Mouse (Mus musculus) Patski (cell line): ENCODE data around the gene Dpf2. TPM values are rescaled to one million over a fixed set of nuclear protein-coding genes. Genes with fewer than 3 reads are reported as not detected.

Source experiments
- ATAC-seq: fragments of 100-300 bp; one replicate; pipeline ENCODE4 v1.8.0; 2021
- CTCF ChIA-PET: fragments of 350-600 bp; sonication (Branson Sonifier 250); formaldehyde crosslinking; loops from one replicate; lab custom pipeline; 2022; ENCODE audit warnings: inconsistent platforms; lab: Charles Lee
- POLR2A ChIA-PET: fragments of 350-600 bp; sonication (Branson Sonifier 250); formaldehyde crosslinking; loops from one replicate; lab custom pipeline; 2022; ENCODE audit warnings: antibody characterized with exemption, inconsistent platforms; lab: Charles Lee
- DNase-seq: peaks from one replicate; pipeline ENCODE4 v3.0.0-alpha.2; 2011; ENCODE audit warnings: low read depth, low spot score
- H3K27me3 ChIP-seq: fragments of 371-371 bp; one replicate; pipeline ENCODE4 v1.5.1; 2021
- CTCF ChIP-seq: fragments of 100-300 bp; IDR thresholded peaks from one replicate; pipeline ENCODE4 v1.5.1; 2021
- in situ Hi-C: fragments of 300-500 bp; cut with MboI; formaldehyde crosslinking; loops from 3 replicates; pipeline ENCODE4 v1.11.1; 2018; ENCODE audit warnings: low pct_unique_long_range_greater_than_20kb, mixed read lengths
- polyA plus RNA-seq: library from polyadenylated mRNA; unstranded; gene quantifications from one replicate; pipeline ENCODE4 v1.2.3, GENCODE M21; 2021

The Dpf2 gene
- polyA plus RNA-seq, 1 experiment from 2014 or later: 94.5 TPM

- ATAC-seq (no peak), DNase-seq (no peak)
- ChIA-PET CTCF (interaction anchor here (0.7 kb wide), 1 partner anchor 27 kb away, joined by 3 read pairs; no protein-coding TSS in a partner anchor), POLR2A (no interaction called here)
- in situ Hi-C loops: no loop called here
- no peaks in the 10 kb centered on the region for H3K27me3 ChIP-seq
- no peak for TF ChIP-seq CTCF
These were observed 38.8 kb upstream of the Dpf2 start for GRCm38 (mm10) chr19:5951631-5952030.

DNA sequence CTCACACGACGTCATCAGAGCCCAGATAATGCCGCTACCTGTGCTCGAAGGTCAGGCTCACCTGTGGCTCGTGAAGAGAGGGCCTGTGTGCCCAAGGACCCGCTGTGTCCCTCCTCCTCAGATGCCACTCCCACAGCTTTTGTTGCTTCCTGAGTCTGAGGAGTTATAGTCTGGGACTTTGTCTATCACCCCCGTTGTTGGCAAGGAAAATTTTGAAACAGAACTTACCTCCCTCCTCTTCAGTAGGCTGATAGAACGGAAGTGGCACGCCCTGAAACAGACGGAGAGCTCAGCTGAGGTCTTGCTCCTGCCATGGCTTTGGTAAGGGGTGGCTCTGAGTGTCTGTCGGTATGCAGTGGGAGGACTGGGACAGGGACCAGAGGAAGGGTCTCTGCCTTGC, 37.4 kb upstream of the Dpf2 start:
- CTCF ChIA-PET: interaction anchor here (1.5 kb wide), 1 partner anchor 25 kb away, joined by 7 read pairs; the partner anchor contains the start of gene Cdc42ep2
- POLR2A ChIA-PET: interaction anchor here (0.9 kb wide), 1 partner anchor 24 kb away, joined by 3 read pairs; no protein-coding TSS in a partner anchor
- in situ Hi-C loops: no loop called here
- no peak for DNase-seq
- no peak for TF ChIP-seq CTCF
- ATAC-seq: no peak
- H3K27me3 ChIP-seq: no peaks in the 10 kb centered on the region

DNA sequence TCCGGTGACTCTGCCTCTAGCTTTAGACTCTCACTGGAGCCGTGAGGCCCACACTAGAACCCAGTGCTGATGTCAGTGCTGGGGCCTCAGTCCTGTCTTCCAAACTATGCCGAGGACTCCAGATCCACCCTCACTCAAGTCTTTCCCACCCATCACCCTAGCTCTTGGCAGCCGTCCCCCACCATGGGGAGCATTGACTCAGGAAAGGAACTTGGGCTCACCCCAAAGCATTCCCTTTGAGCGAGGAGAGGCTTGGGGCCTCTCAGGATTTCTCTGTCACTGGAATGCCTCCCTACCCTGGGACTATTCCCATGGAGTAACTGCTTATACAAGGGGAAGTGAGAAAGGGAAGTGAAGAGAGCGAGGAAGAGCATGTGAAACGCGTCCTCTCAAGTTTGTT, 33.1 kb upstream of the Dpf2 start:
- DNase-seq (no peak), ATAC-seq (no peak)
- in situ Hi-C loops: no loop called here
- ChIA-PET POLR2A (no interaction called here), CTCF (interaction anchor here (0.7 to 1.7 kb wide), 2 partner anchors 10 to 22 kb away, joined by 3 to 11 read pairs; no protein-coding TSS in a partner anchor)
- no peaks in the 10 kb centered on the region for H3K27me3 ChIP-seq
- TF ChIP-seq CTCF: no peak

DNA sequence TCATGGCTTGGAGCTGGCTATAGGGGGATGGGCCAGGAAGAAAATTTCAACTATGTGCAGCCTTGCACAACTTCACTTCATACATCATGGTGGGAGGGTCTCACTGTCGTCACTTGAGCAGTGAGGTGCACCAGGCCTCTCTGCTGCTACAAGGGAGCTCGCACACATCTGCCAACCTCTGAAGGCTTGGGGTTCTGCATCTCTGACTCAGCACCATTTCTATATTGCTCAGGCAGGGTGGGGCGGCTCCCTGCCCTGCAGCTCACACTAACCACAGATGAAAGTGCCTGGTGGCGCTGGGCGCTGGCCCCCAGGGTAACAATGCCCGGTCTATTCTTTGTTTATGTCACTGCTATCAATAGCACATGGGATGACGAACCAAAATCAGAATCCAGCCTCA, 32.2 kb upstream of the Dpf2 start:
- ATAC-seq (peak; percentile 45), DNase-seq (no peak)
- TF ChIP-seq CTCF: no peak
- in situ Hi-C loops: no loop called here
- POLR2A ChIA-PET: interaction anchor here (1.2 kb wide), 1 partner anchor 22 kb away, joined by 4 read pairs; no protein-coding TSS in a partner anchor
- H3K27me3 ChIP-seq: no peaks in the 10 kb centered on the region
- CTCF ChIA-PET: interaction anchor here (0.7 to 1.7 kb wide), 3 partner anchors 10 to 21 kb away, joined by 3 to 11 read pairs (median 4); no protein-coding TSS in a partner anchor

- CTCF ChIA-PET: interaction anchor here (1.5 to 1.7 kb wide), 3 partner anchors 11 to 20 kb away, joined by 4 to 11 read pairs (median 4); no protein-coding TSS in a partner anchor
- POLR2A ChIA-PET: interaction anchor here (1.2 kb wide), 1 partner anchor 21 kb away, joined by 4 read pairs; no protein-coding TSS in a partner anchor
- DNase-seq (no peak), ATAC-seq (no peak)
- in situ Hi-C loops: no loop called here
- no peaks in the 10 kb centered on the region for H3K27me3 ChIP-seq
- TF ChIP-seq CTCF: no peak
These were observed 31.3 kb upstream of the Dpf2 start for GRCm38 (mm10) chr19:5944145-5944544.

DNA sequence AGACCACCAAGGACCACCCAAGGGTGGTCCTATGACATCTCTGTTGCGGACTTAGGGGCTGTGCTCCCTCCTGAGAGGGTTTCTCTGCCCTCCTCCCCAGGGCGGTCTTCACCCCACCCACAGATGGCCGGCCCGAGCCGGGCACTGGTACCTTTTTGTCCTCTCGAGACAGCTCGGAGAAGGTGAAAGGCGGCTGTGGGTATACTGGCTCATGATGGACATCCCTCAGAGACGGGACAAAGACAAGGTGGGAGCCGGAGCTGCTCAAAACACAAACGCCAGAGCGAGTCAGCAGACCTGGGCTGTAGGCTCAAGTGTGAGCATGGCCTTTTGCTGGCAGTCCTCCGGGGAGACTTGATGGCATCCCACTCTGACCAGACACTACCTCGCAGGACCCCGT, 30.6 kb upstream of the Dpf2 start:
- ChIA-PET CTCF (interaction anchor here (1.3 to 1.6 kb wide), 2 partner anchors 14 to 19 kb away, joined by 4 read pairs; no protein-coding TSS in a partner anchor), POLR2A (no interaction called here)
- TF ChIP-seq CTCF: no peak
- in situ Hi-C loops: no loop called here
- ATAC-seq (no peak), DNase-seq (no peak)
- no peaks in the 10 kb centered on the region for H3K27me3 ChIP-seq

- in situ Hi-C loops: no loop called here
- ChIA-PET CTCF (interaction anchor here (1.3 to 1.7 kb wide), 2 partner anchors 13 to 156 kb away, joined by 4 to 6 read pairs; no protein-coding TSS in a partner anchor), POLR2A (no interaction called here)
- no peaks in the 10 kb centered on the region for H3K27me3 ChIP-seq
- no peak for ATAC-seq
- TF ChIP-seq CTCF: no peak
- no peak for DNase-seq
These were observed 29.8 kb upstream of the Dpf2 start for GRCm38 (mm10) chr19:5942581-5942980.

DNA sequence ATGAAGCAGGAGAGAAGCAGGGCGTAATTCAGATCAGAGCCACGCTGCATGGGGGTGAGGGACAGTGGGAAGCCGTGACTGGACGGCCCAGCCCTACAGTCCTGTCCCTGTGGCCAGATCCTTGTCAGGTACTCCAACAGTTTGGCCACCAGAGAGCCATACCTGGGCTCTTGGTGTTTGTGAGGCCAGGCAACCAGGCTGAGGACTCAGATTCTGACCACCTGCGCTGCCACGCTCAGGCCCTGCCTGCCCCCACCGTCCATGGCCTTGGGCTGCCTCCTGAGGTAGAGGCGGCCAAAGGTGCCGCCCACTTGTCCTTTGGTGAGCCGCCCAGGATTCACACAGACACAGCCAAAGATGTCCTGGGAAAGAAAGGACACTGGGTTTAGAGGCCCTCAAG, 27.8 kb upstream of the Dpf2 start:
- POLR2A ChIA-PET: no interaction called here
- CTCF ChIA-PET: interaction anchor here (0.9 kb wide), 1 partner anchor 14 kb away, joined by 4 read pairs; no protein-coding TSS in a partner anchor
- no peaks in the 10 kb centered on the region for H3K27me3 ChIP-seq
- no peak for TF ChIP-seq CTCF
- in situ Hi-C loops: no loop called here
- no peak for DNase-seq
- no peak for ATAC-seq

DNA sequence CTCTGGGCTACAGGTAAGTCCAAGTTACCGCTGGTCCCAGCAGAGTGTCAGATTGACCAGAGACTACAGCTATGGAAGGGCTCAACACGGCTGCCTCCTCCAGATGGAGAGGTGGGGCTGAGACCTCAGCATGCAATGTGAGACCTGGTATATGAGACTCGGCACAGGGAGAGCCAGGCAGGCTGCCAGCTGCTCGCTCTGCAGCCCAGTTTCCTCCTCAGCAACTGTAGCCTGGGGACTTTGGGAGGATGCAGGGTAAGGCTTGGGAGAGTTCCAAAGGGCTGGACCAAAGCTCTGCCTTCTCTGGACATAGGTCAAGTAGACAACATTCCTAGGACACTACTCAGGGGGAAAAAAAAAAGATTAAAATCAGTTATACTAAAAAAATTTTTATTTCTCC, 27.4 kb upstream of the Dpf2 start:
- H3K27me3 ChIP-seq: no peaks in the 10 kb centered on the region
- DNase-seq: no peak
- CTCF ChIA-PET: interaction anchor here (0.7 to 1.0 kb wide), 3 partner anchors 10 to 16 kb away, joined by 3 to 4 read pairs (median 4); no protein-coding TSS in a partner anchor
- POLR2A ChIA-PET: interaction anchor here (1.0 kb wide), 1 partner anchor 11 kb away, joined by 3 read pairs; no protein-coding TSS in a partner anchor
- in situ Hi-C loops: no loop called here
- ATAC-seq: peak; percentile 18
- TF ChIP-seq CTCF: no peak

DNA sequence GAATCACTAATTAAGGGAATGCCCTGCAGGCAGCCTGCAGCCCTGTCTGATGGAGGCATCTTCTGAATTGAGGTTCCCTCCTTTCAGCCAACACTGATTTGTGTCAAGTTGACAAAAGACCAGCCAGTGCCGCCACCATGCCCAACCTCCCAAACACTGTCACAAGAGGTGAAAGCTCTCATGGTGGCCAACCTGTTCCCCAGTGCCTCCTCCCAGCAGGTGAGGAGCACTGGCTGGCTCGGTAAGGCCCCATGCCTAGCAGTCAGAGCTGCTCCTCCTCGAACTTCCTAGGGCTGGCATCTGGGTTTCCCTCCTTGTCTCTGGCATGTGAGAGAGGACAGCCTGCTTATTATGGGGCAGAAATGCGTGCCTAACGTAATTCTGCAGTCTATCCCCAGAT, 26.9 kb upstream of the Dpf2 start:
- CTCF ChIA-PET: interaction anchor here (0.7 to 1.0 kb wide), 3 partner anchors 10 to 16 kb away, joined by 3 to 4 read pairs (median 4); no protein-coding TSS in a partner anchor
- ATAC-seq (no peak), DNase-seq (no peak)
- POLR2A ChIA-PET: interaction anchor here (1.0 kb wide), 1 partner anchor 10 kb away, joined by 3 read pairs; no protein-coding TSS in a partner anchor
- in situ Hi-C loops: no loop called here
- H3K27me3 ChIP-seq: no peaks in the 10 kb centered on the region
- no peak for TF ChIP-seq CTCF

GRCm38 (mm10) chr19:5938516-5938915, 25.7 kb upstream of the Dpf2 start:
- no peak for DNase-seq
- no peaks in the 10 kb centered on the region for H3K27me3 ChIP-seq
- ATAC-seq: no peak
- in situ Hi-C loops: no loop called here
- CTCF ChIA-PET: interaction anchor here (1.3 to 1.6 kb wide), 2 partner anchors 13 to 18 kb away, joined by 5 read pairs; partner anchors contain the start of gene Cdc42ep2
- TF ChIP-seq CTCF: no peak
- POLR2A ChIA-PET: no interaction called here
